Mouse (Mus musculus) layer of hippocampus, postnatal 36 days (tissue): ENCODE results near the gene Vti1a. TPM values are rescaled to one million over a fixed set of nuclear protein-coding genes. Genes with fewer than 3 reads are reported as not detected.

Experiments
- DNase-seq, 2 experiments: peaks; one replicate each; pipeline ENCODE4 v3.0.0; 2022
- total RNA-seq, 2 experiments: library from RNA; stranded (reverse); gene quantifications; 2 replicates each; pipeline ENCODE4 v1.2.3; 2021

Gene Vti1a
- total RNA-seq, 2 experiments from 2014 or later: 60.1 to 61.2 TPM

DNA sequence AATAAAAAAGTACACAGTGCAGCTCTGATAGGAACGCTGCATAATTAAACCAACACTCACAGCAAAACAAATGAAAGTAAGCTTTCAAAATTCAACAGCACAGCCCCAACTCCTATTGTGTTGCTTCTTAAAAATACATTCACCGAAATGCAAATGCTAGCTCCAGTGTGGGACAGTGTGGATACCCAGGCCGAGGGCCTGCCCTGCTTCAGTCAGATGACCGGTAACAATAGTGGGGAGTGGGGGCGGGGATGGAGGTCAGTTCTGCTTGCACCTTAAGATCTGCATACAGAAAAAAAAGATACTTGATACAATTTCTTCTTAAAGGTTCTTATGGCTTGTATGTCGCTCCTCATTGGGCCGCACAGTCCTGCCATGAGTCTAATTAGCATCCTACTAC lies 65.2 kb downstream of the Vti1a start:
- DNase-seq: no peak

DNA sequence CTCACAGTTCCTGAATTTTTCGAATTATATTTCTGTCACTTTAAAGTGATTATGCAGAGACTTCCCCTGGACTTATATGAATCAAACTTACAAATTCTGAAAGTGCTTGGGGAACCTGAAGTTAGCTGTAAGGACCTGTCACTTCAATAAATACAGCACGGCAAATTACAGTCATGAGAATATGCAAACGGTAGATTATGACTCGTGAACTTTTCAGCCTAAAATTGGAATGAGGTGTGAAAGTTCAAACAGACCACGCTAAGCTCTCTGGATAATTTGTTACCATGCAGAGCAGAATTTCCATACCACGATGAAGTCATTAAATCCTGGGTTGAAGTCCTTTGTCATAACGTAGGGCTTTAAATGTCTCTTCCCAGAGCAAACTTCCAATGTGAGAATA lies 66.7 kb downstream of the Vti1a start:
- no peak for DNase-seq

DNA sequence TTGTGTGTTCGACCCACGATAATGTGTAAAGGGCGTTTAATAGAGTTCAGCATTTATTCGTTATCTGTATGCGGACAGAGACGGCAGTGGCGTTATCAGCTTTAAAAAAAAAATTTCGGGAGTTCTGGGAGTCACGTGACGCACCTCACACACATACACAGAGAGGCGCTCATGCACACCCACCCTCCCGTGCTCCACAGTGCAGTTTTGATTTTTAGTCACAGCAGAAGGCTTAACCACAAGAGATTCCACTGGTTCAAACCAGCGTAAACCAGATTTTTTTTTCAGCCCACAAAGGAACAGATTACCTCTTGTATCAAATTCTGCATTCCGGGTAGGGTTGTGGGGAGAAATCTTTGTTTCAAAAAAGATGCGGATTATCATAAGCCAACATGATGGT lies 68.5 kb downstream of the Vti1a start:
- DNase-seq: no peak

DNA sequence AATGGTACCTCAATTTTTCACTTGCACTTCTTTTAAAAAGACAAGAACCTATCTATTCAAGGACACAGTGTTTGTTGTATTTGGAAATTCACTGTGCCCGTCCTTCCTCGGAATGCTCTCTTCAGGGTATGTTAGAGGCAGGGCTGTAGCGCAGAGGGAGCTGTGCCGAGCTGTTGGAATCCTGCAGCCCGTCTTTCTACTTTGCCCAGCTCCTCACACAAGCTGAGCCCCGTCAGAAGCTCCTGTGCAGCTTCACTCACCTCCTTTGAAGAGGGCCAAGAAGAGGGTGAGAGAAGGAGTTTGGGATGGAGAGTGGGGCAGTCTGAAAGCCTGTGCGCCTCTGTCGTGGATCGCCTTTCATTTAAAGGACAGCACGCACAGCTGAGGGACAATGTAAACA lies 72.9 kb downstream of the Vti1a start:
- no peak for DNase-seq

DNA sequence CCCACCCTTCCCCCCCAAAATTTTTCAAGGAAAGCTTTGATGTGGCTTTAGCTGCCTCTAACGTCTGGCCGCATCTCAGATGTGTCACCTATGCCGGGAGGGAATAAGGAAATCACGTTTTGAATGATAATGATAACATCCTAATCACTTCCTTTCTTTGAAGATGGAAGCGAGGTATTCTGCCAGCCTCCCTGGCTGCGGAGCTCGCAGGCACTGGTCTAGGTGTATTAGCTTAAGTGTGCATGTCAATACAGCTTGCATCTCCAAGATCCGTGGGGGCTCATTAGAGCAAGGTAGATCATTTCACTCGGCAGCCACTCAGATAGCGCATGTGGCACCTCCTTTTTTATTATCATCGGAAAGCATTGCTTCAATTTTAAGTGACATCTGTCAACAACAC lies 74.2 kb downstream of the Vti1a start:
- DNase-seq: no peak

DNA sequence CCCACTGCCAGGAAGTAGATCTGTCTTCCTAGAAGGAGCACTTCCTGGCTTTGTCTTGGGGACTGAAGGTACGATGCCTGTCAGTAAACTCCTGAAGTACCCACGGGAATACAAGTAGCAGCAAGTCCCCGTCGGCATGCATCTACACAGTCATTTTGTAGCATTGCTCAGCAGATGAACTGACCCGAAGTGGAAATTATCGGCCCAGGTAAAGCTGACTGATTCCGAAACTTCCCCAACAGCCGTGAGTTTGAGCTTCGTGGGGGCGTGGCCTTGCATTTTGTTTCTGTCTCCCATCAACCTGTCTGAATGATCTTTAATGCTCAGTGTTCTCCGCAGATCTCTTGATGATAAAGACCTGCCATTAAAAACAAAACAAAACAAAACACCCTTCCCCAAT lies 85.5 kb downstream of the Vti1a start:
- no peak for DNase-seq

DNA sequence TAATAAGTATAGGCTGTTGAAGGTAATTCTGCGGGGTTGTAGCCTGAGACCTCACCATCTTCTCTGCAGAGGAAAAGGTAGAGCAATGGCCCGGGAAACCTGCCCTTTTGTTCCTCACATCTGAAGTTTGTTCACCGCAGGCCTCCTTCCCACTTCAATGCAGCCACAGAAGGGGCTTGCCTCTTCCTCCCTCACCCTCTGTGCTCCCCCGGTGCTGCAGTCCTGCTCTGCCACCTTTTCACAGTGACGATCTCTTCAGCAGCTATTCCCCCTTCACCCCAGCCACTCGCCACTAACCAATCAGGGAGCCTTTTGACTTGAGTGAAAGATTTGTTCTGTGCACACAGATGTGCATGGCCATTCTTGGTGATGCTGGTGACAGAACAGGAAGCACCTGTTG lies 92.4 kb downstream of the Vti1a start:
- DNase-seq: no peak

DNA sequence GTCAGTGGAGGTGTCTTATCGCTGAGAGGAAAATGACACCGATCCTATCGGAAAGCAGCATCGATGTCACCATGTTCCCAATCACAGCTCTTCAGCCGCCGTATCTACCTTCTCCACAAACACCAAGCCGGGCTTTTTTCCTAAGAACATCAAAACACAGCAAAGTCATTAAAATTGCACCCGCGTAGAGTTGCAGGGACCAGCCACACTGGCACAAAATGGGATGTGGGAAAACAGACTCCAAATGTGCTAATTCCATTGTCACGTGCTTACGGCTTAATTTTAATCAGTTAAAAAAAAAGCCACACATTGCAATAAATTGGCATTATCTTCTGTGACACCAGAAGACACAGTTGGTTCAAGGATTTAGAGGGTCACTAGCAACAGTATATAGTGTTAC lies 95.3 kb downstream of the Vti1a start:
- no peak for DNase-seq

DNA sequence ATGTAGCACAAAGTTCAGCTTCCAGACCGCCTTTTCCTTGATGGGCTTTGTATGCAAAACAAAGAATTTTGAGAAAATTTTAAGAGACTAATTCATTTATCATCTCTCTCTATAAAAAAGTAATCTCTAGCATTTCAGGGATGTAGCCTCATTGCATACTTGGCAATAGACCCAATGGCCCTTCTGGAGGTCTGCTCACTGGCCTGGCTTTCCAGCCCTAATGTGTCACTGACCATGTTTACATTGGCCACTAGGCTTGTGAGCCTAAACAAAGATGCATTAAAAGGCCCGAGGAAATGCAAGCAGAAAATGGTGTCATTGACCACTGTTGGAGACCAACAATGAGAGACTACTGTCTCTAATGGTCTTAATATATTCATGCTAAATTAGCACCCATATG lies 95.8 kb downstream of the Vti1a start:
- no peak for DNase-seq

DNA sequence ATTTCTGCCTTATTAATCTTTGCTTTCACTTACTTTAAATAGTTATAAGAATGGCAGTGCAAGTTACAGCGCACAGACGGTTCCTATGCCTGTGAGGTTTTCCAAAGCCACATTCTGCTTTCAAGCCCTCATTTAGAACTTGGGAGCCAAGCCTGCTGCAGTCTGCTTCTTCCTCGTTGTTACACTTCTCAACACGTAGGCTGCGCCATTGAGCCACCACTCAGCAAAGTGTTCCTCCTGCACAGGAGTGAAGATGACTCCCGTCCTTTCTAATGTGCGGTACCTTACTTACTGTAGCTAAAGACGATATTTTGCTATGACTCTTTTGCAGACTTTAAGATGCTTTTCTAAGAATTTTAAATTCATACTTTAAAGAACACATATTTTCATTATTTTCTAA lies 98.0 kb downstream of the Vti1a start:
- no peak for DNase-seq

DNA sequence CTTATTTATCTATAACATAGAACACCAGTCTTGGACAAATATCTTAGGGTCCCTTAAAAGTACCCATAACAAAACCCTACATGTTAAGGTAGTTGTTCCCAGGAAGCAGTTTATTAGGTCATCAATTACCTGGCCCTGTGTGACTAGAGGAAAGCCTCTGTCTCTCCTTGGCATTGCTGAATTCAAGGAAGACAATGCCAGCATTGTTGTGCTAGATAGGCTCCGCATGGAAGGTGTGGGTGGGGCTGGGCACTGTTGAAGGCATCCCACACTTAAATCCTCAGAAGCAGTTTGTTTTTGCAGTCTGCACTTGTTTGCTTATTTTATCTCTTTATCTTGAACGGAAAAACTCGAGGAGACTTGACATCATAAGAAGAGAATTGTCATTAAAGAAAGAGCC lies 102.7 kb downstream of the Vti1a start:
- DNase-seq: no peak

DNA sequence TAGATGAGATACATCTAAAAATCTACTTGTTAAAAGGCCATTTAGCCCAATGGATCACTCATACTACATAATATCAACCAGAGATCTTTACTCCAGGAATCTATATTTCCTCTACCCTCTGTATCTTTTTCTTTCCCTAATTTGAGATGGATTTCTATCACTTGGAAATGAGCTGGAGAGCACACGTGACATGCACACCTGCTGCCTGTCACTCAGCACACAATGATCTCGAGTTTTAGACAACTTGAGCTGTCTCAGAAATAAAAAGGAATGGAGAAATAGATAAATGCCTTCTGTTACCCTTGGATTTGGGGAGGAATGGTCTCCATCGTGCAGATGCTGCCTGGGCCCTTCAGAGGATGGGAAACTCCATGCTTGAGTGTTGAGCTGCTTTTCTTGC lies 103.9 kb downstream of the Vti1a start:
- DNase-seq: no peak

DNA sequence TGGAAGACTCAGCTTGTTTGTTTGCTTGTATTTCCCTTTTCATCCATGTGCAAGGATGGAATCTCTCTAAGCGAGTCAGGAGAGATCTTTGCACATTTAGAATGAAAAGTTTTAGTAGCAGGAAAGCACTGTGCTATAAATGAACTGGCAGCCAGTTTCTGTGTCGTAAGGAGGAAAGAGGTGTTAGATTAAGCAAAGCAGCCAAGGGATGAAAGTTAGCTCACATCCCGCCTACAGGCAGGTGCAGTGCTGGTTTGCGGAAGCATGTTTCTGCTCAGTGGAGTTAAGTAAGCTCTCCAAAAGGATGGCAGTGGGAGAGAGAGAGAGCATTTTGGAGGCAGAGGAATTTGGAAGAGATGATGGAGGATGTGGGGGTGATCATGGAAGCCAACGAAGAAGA lies 105.7 kb downstream of the Vti1a start:
- no peak for DNase-seq

DNA sequence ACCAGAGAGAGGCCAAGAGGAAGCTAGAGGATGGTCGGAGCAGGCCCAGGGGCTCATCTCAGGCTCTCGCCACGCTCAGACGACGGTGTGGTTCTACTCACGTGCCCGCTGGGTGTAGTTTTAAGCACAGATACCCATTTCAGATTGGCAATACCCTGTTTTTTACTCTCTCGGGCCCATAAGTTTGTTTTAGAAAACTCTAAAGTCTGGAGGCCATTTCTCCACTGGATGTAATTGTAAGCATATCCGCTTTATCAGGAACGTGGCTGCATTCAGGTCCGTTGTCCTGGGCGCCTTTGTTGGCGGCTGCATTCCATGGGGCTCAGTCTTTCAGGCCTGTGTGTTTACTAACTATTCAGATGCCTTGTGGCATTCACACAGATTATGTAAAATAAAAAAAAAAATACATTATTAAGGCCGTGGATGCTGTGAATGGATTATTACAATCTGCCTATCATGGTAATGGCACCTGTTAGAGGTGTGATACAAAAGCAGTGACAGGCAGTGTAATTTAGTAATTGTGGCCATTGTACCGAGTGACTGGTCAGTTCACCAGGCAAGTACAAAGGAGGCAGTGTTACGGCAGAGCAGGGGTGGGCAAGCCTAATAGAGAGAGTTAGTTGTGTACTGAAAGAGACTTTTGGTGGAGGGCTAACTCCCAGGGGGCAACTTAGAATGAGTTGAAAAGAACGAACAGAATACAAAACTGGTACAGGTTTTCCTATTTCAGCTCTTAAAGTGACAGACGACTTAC lies 106.4 kb downstream of the Vti1a start:
- DNase-seq: no peak

DNA sequence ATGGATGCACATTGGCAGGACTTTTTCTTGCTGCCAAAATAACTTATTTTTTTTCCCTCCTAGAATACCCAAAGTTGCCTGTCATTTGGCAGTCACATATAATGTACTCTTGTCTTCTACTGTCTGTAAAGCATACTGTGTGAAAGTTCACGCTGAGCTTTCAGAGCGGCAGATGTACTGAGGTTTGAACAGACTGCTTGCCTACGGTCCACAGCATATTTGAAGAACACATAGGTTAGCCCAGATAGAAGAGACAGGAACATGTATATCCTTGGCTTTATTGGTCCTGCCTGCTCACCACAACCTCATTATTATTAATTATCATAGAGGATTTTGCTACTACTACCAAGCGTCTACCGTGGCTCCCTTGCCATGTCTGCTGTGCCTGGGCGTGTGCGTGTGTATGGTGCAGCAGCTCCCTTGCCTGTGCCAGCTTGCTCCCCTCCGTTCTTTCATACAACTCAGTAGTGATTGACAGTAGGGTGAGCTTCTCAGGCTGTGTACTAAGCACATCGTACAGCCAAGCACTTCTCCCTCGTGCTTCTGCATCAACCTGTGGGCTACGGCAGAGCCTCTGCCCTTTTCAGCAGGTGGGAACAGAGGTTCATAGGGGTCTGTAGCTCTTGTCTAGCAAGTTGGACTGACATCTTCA lies 107.1 kb downstream of the Vti1a start:
- no peak for DNase-seq

DNA sequence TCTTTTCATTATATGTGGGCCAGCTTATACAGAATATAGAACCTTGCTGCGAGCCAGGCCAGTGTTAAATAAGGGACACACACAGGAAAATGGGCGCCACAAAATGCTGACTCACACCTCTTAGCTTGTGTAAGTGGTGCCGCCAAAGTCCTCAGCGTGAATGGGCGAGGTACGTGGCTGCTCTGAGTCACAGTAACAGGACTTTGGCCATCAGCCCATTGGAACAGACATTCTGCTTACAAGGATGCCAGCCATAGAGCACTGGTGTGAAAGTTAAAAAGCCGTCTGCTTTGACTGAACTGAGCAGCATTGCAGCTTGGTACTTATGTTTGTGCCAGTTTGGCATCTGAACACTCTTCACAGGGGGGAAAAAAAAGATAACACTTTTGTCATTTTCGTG lies 107.9 kb downstream of the Vti1a start:
- DNase-seq: peak; percentile 61 to 66

DNA sequence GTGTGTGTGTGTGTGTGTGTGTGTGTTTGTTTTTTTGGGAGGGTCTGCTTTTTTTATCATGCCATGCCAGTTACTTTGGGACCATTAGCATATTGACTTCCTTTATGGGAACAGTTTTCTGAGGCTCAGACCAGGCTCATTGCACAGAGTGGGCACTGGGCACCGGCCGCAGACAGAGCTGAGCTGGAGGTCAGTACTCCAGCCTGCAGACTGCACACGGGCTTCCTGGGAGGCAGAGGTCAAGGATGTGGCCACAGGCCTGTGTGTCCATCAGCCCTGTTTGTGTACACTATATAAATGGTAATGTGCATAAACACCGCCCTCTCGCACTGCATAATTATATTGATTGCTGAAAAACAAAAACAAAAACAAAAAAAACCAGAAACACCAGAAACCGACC lies 108.4 kb downstream of the Vti1a start:
- no peak for DNase-seq

DNA sequence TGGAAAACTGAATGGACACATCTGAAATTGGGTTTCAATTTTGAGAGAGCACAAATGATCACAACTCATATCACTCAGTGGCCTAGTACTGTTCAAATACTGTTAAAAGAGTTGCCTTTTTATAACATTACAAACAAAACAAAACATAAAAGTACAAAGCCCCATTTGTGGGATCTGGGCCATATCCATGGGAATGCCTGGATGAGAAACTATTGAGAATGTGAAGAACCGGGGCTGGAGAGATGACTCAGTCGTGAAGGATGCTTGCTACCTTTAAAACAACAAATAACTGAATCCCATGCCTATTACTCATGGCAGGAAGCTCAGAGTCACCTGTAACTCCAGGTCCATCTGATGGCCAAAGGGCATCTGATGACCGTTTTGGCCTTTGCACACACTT lies 124.2 kb downstream of the Vti1a start:
- no peak for DNase-seq

DNA sequence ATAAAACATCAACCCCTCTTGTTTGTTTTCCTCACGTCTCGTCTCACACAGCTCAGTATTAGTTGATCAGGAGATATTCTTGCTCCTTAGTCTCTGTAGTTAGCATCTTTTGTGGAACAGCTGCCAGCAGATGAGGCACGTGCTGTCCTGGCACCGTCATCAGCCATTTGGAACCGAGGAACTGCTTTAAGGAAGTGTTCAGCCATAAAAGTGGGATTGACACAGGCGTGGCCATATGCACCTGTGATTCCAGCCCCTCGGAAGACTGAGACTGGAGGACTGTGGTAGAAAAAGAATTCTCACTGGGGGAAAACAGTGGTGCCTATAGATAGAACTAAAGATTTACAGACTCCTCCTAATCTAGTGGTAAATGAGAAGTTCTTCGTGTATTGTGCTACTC lies 127.5 kb downstream of the Vti1a start:
- no peak for DNase-seq

DNA sequence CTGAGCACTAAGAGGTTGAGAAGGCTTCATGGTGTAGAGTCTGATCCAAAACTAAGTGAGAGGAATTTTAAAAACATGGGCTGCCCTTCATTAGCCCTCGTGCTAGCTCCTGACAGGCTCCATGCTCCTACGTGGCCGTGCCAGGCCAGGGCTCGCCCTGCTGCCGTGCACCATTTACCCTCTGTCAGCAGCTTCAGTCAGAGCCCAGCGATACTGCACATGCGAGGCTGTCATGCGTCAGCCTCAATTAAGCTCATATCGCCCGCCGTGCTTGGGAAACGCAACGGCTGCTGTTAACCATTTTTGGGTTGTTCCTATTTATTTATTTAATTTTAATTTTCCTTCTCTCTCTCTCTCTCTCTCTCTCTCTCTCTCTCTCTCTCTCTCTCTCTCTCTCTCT lies 133.0 kb downstream of the Vti1a start:
- DNase-seq: no peak

DNA sequence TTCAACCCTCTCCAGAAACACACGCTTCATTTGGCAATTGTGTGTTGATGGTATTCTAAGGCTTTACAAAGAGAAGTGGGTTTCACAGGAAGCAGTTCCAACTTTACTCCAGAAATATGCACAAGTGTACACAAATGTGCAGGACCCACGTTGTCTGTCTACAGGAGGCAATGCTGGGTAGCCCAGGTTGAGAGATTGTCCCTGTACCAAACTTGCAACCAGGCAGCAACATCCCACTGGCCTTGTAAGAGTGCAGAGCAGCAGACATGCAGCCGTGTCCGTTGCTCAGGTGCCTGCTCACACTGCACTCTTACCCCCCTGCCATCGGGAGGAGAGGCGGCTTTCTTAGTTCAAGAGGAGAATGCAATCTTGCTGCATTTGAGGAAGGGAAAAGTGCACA lies 133.4 kb downstream of the Vti1a start:
- no peak for DNase-seq

DNA sequence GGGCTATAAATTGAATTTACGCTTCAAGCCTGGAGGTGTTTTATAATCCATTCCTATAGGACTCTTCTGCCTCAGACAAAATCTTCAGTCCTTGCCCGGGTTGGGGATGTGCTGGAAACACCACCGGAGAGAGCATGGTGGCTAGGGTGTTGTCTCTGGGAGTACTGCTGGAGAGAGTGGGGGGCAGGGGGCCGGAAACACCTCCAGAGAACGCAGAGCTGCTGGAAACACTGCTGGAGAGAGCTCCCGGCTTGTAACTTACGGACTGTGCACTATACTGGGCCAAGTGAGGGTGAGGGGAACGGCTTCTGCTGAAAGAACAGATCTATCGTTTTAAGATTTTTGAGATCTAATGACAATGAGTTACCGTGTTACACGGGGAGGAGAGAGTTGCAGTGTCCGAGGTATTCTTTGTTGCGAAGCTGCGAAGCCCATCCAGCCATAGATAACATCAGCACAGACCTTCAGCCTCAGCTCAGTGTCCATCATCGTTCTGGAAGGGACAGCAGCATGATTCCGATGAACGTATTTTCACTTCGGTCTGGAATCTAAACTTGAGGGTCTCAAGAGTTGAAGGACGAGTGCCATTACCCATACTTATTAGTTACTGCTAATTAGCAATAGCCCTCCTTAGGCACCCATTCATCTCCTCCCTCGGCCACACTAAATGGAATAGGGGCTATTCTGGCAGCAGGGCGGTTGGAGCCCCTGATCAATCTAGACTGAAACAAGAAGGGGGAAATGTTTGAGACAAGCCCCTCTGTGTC lies 140.4 kb downstream of the Vti1a start:
- DNase-seq: no peak

DNA sequence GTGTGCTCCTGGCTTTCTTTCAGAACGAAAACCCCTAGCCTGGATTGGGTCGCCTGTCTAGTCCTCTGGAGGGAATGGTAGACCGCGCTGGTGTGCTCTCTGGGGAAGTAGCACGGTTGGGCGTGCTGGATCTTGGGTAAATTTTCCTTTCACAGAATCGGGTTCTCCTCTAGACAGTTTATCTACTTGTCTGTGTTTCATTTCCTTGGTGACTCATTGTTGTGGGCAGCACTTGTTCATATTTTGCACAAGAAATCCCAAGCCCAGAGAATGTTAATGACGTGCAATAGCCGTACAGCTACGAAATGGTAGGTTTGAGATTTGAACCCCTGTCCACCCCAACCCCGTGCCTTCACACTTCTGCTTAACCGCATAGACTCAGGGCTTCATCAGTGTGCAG lies 145.9 kb downstream of the Vti1a start:
- no peak for DNase-seq

DNA sequence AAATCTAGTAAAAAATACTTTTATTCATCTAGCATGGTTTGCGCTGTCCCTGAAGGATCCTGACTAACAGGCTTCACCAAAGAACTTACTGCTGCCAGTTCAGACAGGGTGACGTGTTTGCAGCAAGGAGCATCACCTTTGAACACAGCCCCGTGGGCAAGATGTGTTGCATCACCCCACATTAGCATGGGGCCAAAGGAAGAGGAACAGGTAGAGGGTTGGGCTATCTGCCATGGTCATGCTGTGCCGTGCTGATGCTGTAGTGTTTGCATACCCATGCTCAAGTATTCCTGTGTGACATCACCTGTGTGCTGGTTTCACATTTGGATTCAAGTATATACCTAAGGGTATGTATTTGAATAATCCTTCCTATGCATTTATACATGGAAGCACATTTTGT lies 147.6 kb downstream of the Vti1a start:
- no peak for DNase-seq
